Mouse (Mus musculus): Measurements from ENCODE around the gene Cfl1. TPM values are rescaled to one million over a fixed set of nuclear protein-coding genes. Genes with fewer than 3 reads are reported as not detected.

Gene Cfl1
- polyA plus RNA-seq, 1 experiment, result 151 TPM

GRCm38 (mm10) chr19:5494314-5494713, 4.1 kb downstream of the Cfl1 start:
- TF ChIP-seq TAL1 (IDR thresholded peaks at IDR 0.05; ENCODE audit: low read length) (no peak), GATA1 (IDR thresholded peaks at IDR 0.05; ENCODE audit: low read length) (no peak)
- Histone ChIP-seq H3K4me3 (replicated peaks) (no peak overlapping the region), H3K4me1 (ENCODE audit: control insufficient read depth) (peaks cover 38% of the 10 kb centered on the region), H3K36me3 (ENCODE audit: control insufficient read depth) (peaks cover 73% of the 10 kb centered on the region), H3K27me3 (ENCODE audit: control insufficient read depth) (no peaks in the 10 kb centered on the region), H3K9me3 (ENCODE audit: control insufficient read depth, low read length) (no peaks in the 10 kb centered on the region)

- no peak for TF ChIP-seq GATA1 (IDR thresholded peaks at IDR 0.05; ENCODE audit: low read length)
- no peak for TF ChIP-seq TAL1 (IDR thresholded peaks at IDR 0.05; ENCODE audit: low read length)
- H3K9me3 ChIP-seq (ENCODE audit: control insufficient read depth, low read length), result no peaks in the 10 kb centered on the region
- no peak overlapping the region for H3K4me3 ChIP-seq (replicated peaks)
- H3K4me1 ChIP-seq (ENCODE audit: control insufficient read depth), result peaks cover 28% of the 10 kb centered on the region
- H3K36me3 ChIP-seq (ENCODE audit: control insufficient read depth), result peaks cover 76% of the 10 kb centered on the region
- no peaks in the 10 kb centered on the region for H3K27me3 ChIP-seq (ENCODE audit: control insufficient read depth)
Measured at GRCm38 (mm10) chr19:5495353-5496051, 5.2 kb downstream of the Cfl1 start.

DNA sequence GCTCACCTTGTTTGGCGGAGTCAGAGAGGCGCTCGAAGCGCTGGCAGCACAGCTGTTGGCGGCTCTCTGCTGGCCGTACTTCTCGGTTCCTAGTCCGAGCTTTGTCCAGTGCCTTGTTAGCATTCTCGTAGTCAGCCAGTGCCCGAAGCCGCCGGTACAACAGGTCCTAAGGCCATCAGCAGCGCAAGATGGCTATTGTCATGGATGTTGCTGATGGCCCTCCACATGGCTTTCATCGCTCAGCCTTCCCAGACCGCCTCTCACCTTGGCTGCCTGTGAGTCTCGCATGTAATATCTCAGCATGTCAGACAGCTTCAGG, 5.8 kb downstream of the Cfl1 start:
- no peak for TF ChIP-seq TAL1 (IDR thresholded peaks at IDR 0.05; ENCODE audit: low read length)
- no peak for TF ChIP-seq GATA1 (IDR thresholded peaks at IDR 0.05; ENCODE audit: low read length)
- Histone ChIP-seq H3K4me3 (replicated peaks) (no peak overlapping the region), H3K36me3 (ENCODE audit: control insufficient read depth) (peaks cover 76% of the 10 kb centered on the region), H3K27me3 (ENCODE audit: control insufficient read depth) (no peaks in the 10 kb centered on the region), H3K4me1 (ENCODE audit: control insufficient read depth) (peaks cover 23% of the 10 kb centered on the region), H3K9me3 (ENCODE audit: control insufficient read depth, low read length) (no peaks in the 10 kb centered on the region)

GRCm38 (mm10) chr19:5500330-5500875, 10.1 kb downstream of the Cfl1 start:
- peaks cover 63% of the 10 kb centered on the region for H3K36me3 ChIP-seq (ENCODE audit: control insufficient read depth)
- H3K4me3 ChIP-seq (replicated peaks), result no peak overlapping the region
- H3K4me1 ChIP-seq (ENCODE audit: control insufficient read depth), result peaks cover under 1% of the 10 kb centered on the region
- no peaks in the 10 kb centered on the region for H3K27me3 ChIP-seq (ENCODE audit: control insufficient read depth)
- 0 out of 2 replicates have a peak, but pooled peaks cover 4% of the 10 kb centered on the region for H3K9me3 ChIP-seq (ENCODE audit: control insufficient read depth, low read length)
- TF ChIP-seq TAL1 (IDR thresholded peaks at IDR 0.05; ENCODE audit: low read length) (no peak), GATA1 (IDR thresholded peaks at IDR 0.05; ENCODE audit: low read length) (no peak)

GRCm38 (mm10) chr19:5503687-5504086, 13.4 kb downstream of the Cfl1 start, which contains the start of gene 1700020D05Rik:
Gene 1700020D05Rik, minus strand, starts transcription at chr19:5503787.
- Histone ChIP-seq H3K4me1 (ENCODE audit: control insufficient read depth) (peaks cover 13% of the 10 kb centered on the region), H3K36me3 (ENCODE audit: control insufficient read depth) (peaks cover 33% of the 10 kb centered on the region), H3K27me3 (ENCODE audit: control insufficient read depth) (no peaks in the 10 kb centered on the region), H3K4me3 (replicated peaks) (no peak within 1 kb of the TSS), H3K9me3 (ENCODE audit: control insufficient read depth, low read length) (0 out of 2 replicates have a peak, but pooled peaks cover 4% of the 10 kb centered on the region)
- TF ChIP-seq GATA1 (IDR thresholded peaks at IDR 0.05; ENCODE audit: low read length) (no peak), TAL1 (IDR thresholded peaks at IDR 0.05; ENCODE audit: low read length) (no peak)

GRCm38 (mm10) chr19:5510031-5511026, 20.1 kb downstream of the Cfl1 start, which contains the start of gene Snx32:
Gene Snx32, minus strand, starts transcription at chr19:5510538.
- Histone ChIP-seq H3K9me3 (ENCODE audit: control insufficient read depth, low read length) (no peaks in the 10 kb centered on the region), H3K27me3 (ENCODE audit: control insufficient read depth) (no peaks in the 10 kb centered on the region), H3K4me1 (ENCODE audit: control insufficient read depth) (peaks cover 53% of the 10 kb centered on the region), H3K36me3 (ENCODE audit: control insufficient read depth) (peaks cover 3% of the 10 kb centered on the region), H3K4me3 (replicated peaks) (peak within 1 kb of the TSS; percentile 75)
- TF ChIP-seq TAL1 (IDR thresholded peaks at IDR 0.05; ENCODE audit: low read length) (peak; percentile 70), GATA1 (IDR thresholded peaks at IDR 0.05; ENCODE audit: low read length) (peak; percentile 63; the same call in 1 of the 2 replicates)

GRCm38 (mm10) chr19:5511074-5511632, 20.9 kb downstream of the Cfl1 start:
- TF ChIP-seq TAL1 (IDR thresholded peaks at IDR 0.05; ENCODE audit: low read length) (no peak), GATA1 (IDR thresholded peaks at IDR 0.05; ENCODE audit: low read length) (no peak)

GRCm38 (mm10) chr19:5512091-5513004, 22.1 kb downstream of the Cfl1 start:
- H3K27me3 ChIP-seq (ENCODE audit: control insufficient read depth), result no peaks in the 10 kb centered on the region
- peaks cover 3% of the 10 kb centered on the region for H3K36me3 ChIP-seq (ENCODE audit: control insufficient read depth)
- H3K4me3 ChIP-seq (replicated peaks), result peak overlapping the region; percentile 1
- H3K9me3 ChIP-seq (ENCODE audit: control insufficient read depth, low read length), result no peaks in the 10 kb centered on the region
- no peak for TF ChIP-seq GATA1 (IDR thresholded peaks at IDR 0.05; ENCODE audit: low read length)
- TF ChIP-seq TAL1 (IDR thresholded peaks at IDR 0.05; ENCODE audit: low read length), result no peak
- peaks cover 51% of the 10 kb centered on the region for H3K4me1 ChIP-seq (ENCODE audit: control insufficient read depth)

More at GRCm38 (mm10) chr19:5511074-5511632, 20.9 kb downstream of the Cfl1 start:
- Histone ChIP-seq H3K36me3 (ENCODE audit: control insufficient read depth) (peaks cover 3% of the 10 kb centered on the region), H3K27me3 (ENCODE audit: control insufficient read depth) (no peaks in the 10 kb centered on the region), H3K9me3 (ENCODE audit: control insufficient read depth, low read length) (no peaks in the 10 kb centered on the region), H3K4me1 (ENCODE audit: control insufficient read depth) (peaks cover 51% of the 10 kb centered on the region), H3K4me3 (replicated peaks) (peak overlapping the region; percentile 75)
